Mouse (Mus musculus) hindbrain, embryonic 12.5 days (tissue): ENCODE data around the gene Dtx3. TPM values are rescaled to one million over a fixed set of nuclear protein-coding genes. Genes with fewer than 3 reads are reported as not detected.

Experiments
- ATAC-seq: fragments of 200-750 bp; cut with Nextera tagmentation; 2 replicates; pipeline ENCODE4 v1.8.0; 2017; ENCODE audit warnings: moderate TSS enrichment; ENCODE audit not compliant: low FRiP score
- H3K27ac ChIP-seq: fragments of 300-500 bp; sonication (generic); 2 replicates; pipeline ENCODE4 v1.5.1; 2016; ENCODE audit warnings: mild to moderate bottlenecking
- H3K27me3 ChIP-seq: fragments of 300-500 bp; sonication (generic); 2 replicates; pipeline ENCODE4 v1.6.1; 2016; ENCODE audit warnings: mild to moderate bottlenecking
- H3K36me3 ChIP-seq: fragments of 300-500 bp; sonication (generic); 2 replicates; pipeline ENCODE4 v1.6.1; 2016; ENCODE audit warnings: mild to moderate bottlenecking
- H3K4me1 ChIP-seq: fragments of 300-500 bp; sonication (generic); 2 replicates; pipeline ENCODE4 v1.6.1; 2016
- H3K4me2 ChIP-seq: fragments of 300-500 bp; sonication (generic); replicated peaks from 2 replicates; pipeline ENCODE4 v1.6.1; 2016; ENCODE audit warnings: mild to moderate bottlenecking
- H3K4me3 ChIP-seq: fragments of 300-500 bp; sonication (generic); 2 replicates; pipeline ENCODE4 v1.5.1; 2016; ENCODE audit warnings: mild to moderate bottlenecking
- H3K9ac ChIP-seq: fragments of 300-500 bp; sonication (generic); 2 replicates; pipeline ENCODE4 v1.6.1; 2016; ENCODE audit warnings: mild to moderate bottlenecking, moderate library complexity
- H3K9me3 ChIP-seq: fragments of 300-500 bp; sonication (generic); replicated peaks from 2 replicates; pipeline ENCODE4 v1.6.1; 2016; ENCODE audit warnings: mild to moderate bottlenecking
- WGBS: fragments of 180-500 bp; shearing (Covaris S2); methylation state at CpG from one replicate; pipeline ENCODE4 v1.1.7; 2016; 5-methylcytosine and 5-hydroxymethylcytosine counted together
- polyA plus RNA-seq: library from polyadenylated mRNA; unstranded; fragments of >200 nt; fragmentation: Nextera tagmentation; extraction: Ambion mirVana; gene quantifications from 2 replicates; pipeline ENCODE4 v1.2.1, GENCODE M21; 2016

The Dtx3 gene
- polyA plus RNA-seq, 1 experiment from 2014 or later, result 199 TPM

- Histone ChIP-seq H3K4me3 (no peak overlapping the region), H3K27me3 (no peaks in the 10 kb centered on the region), H3K27ac (no peak overlapping the region), H3K4me1 (no peaks in the 10 kb centered on the region), H3K9ac (no peak overlapping the region), H3K9me3 (peaks cover 3% of the 10 kb centered on the region; the same call in 1 of the 2 replicates), H3K4me2 (no peak overlapping the region), H3K36me3 (no peaks in the 10 kb centered on the region)
- 86% methylated on average over 8 of the region's 8 CpGs for WGBS
- no peak for ATAC-seq
These were observed 52.3 kb downstream of the Dtx3 start for GRCm38 (mm10) chr10:127143228-127143627.

GRCm38 (mm10) chr10:127141500-127141899 is 54.0 kb downstream of the Dtx3 start:
- no peak for ATAC-seq
- WGBS, result 78% methylated on average over 8 of the region's 8 CpGs

GRCm38 (mm10) chr10:127140971-127141370 is 54.6 kb downstream of the Dtx3 start:
- H3K4me3 ChIP-seq, result no peak overlapping the region
- H3K27ac ChIP-seq, result no peak overlapping the region
- WGBS, result 86% methylated on average over 11 of the region's 11 CpGs
- H3K36me3 ChIP-seq, result no peaks in the 10 kb centered on the region
- peaks cover 3% of the 10 kb centered on the region; the same call in 1 of the 2 replicates for H3K9me3 ChIP-seq
- H3K4me2 ChIP-seq, result no peak overlapping the region
- no peaks in the 10 kb centered on the region for H3K4me1 ChIP-seq
- no peaks in the 10 kb centered on the region for H3K27me3 ChIP-seq
- no peak overlapping the region for H3K9ac ChIP-seq
- ATAC-seq, result no peak

More at GRCm38 (mm10) chr10:127141500-127141899, 54.0 kb downstream of the Dtx3 start:
- H3K27ac ChIP-seq, result no peak overlapping the region
- no peaks in the 10 kb centered on the region for H3K36me3 ChIP-seq
- H3K4me1 ChIP-seq, result no peaks in the 10 kb centered on the region
- H3K4me3 ChIP-seq, result no peak overlapping the region
- H3K9me3 ChIP-seq, result peaks cover 3% of the 10 kb centered on the region; the same call in 1 of the 2 replicates
- no peaks in the 10 kb centered on the region for H3K27me3 ChIP-seq
- H3K4me2 ChIP-seq, result no peak overlapping the region
- H3K9ac ChIP-seq, result no peak overlapping the region

Other genes starting within 250 kb of the Dtx3 start
- gene Ctdsp2, start 217.0 kb downstream of the Dtx3 start, polyA plus RNA-seq, result 50.5 and 51.1 TPM in 2 replicates
- gene Avil, start 195.0 kb downstream of the Dtx3 start, polyA plus RNA-seq, result 1.6 and 2.1 TPM in 2 replicates
- 65.3 and 67.4 TPM in 2 replicates for gene Tsfm, start 164.9 kb downstream of the Dtx3 start, polyA plus RNA-seq
- gene Mettl1, start 154.3 kb downstream of the Dtx3 start, polyA plus RNA-seq, result 31.8 and 34.9 TPM in 2 replicates
- gene Eef1akmt3, start 154.2 kb downstream of the Dtx3 start, polyA plus RNA-seq, result 0.22 and 0.34 TPM in 2 replicates
- gene Cyp27b1, start 147.5 kb downstream of the Dtx3 start, polyA plus RNA-seq, result 0.25 TPM in 1 of 2 replicates, not detected in the other
- 5.4 and 6.1 TPM in 2 replicates for gene March9, start 135.5 kb downstream of the Dtx3 start, polyA plus RNA-seq
- gene Cdk4, start 132.2 kb downstream of the Dtx3 start, polyA plus RNA-seq, result 1,725 and 1,814 TPM in 2 replicates
- gene Tspan31, start 125.5 kb downstream of the Dtx3 start, polyA plus RNA-seq, result 141 and 148 TPM in 2 replicates
- 1.7 and 2.0 TPM in 2 replicates for gene Agap2, start 120.4 kb downstream of the Dtx3 start, polyA plus RNA-seq
- gene Os9, start 74.6 kb downstream of the Dtx3 start, polyA plus RNA-seq, result 118 TPM in 2 replicates
- gene B4galnt1, start 30.5 kb downstream of the Dtx3 start, polyA plus RNA-seq, result 21.6 and 25.8 TPM in 2 replicates
- gene Slc26a10, start 15.1 kb downstream of the Dtx3 start, polyA plus RNA-seq, result 1.2 and 2.2 TPM in 2 replicates
- 52.2 and 61.4 TPM in 2 replicates for gene Arhgef25, start 5.6 kb downstream of the Dtx3 start, polyA plus RNA-seq
- gene Pip4k2c, start 15.9 kb upstream of the Dtx3 start, polyA plus RNA-seq, result 23.2 and 24.9 TPM in 2 replicates
- gene Kif5a, start 67.6 kb upstream of the Dtx3 start, polyA plus RNA-seq, result 70.0 and 76.6 TPM in 2 replicates
- 234 and 240 TPM in 2 replicates for gene Dctn2, start 70.6 kb upstream of the Dtx3 start, polyA plus RNA-seq
- 17.9 and 19.8 TPM in 2 replicates for gene Mbd6, start 93.3 kb upstream of the Dtx3 start, polyA plus RNA-seq
- gene Mars, start 116.1 kb upstream of the Dtx3 start, polyA plus RNA-seq, result 142 and 152 TPM in 2 replicates
- 2.0 and 2.2 TPM in 2 replicates for gene Arhgap9, start 126.2 kb upstream of the Dtx3 start, polyA plus RNA-seq
- gene Gli1, start 146.2 kb upstream of the Dtx3 start, polyA plus RNA-seq, result 3.7 and 4.8 TPM in 2 replicates
- 0.08 TPM in 1 of 2 replicates, not detected in the other for gene Inhbe, start 158.7 kb upstream of the Dtx3 start, polyA plus RNA-seq
- not detected in 2 replicates for gene Inhbc, start 174.7 kb upstream of the Dtx3 start, polyA plus RNA-seq
- 39.1 and 41.4 TPM in 2 replicates for gene R3hdm2, start 184.6 kb upstream of the Dtx3 start, polyA plus RNA-seq